Mouse (Mus musculus) left cerebral cortex, adult 2 months (tissue): ENCODE results near the gene Ybx1. TPM values are rescaled to one million over a fixed set of nuclear protein-coding genes. Genes with fewer than 3 reads are reported as not detected.

ENCODE experiments used
- DNase-seq, 2 experiments: peaks; one replicate each; pipeline ENCODE4 v3.0.0; 2021 to 2022; ENCODE audit warnings: low spot score in 2 of 2, mixed read lengths in 1 of 2; ENCODE audit errors: extremely low spot score in 1 of 2
- H3K27ac ChIP-seq: fragments of 200-600 bp; 2 replicates; pipeline ENCODE4 v1.8.1; 2022
- H3K4me3 ChIP-seq: fragments of 200-600 bp; 2 replicates; pipeline ENCODE4 v1.8.1; 2022
- CTCF ChIP-seq: fragments of 200-600 bp; IDR thresholded peaks from 2 replicates; pipeline ENCODE4 v1.8.1; 2022; ENCODE audit warnings: antibody characterized with exemption, mild to moderate bottlenecking, moderate library complexity
- intact Hi-C: fragments of 180-260 bp; cut with DNase I; formaldehyde crosslinking; loops from one replicate; pipeline ENCODE4 v1.15.1; 2025
- total RNA-seq, 2 experiments: library from RNA; stranded (reverse); gene quantifications; 2 replicates each; pipeline ENCODE4 v1.2.3; 2021

Ybx1 gene
- total RNA-seq, 2 experiments from 2014 or later, result 191 to 223 TPM

GRCm38 (mm10) chr4:119246688-119247225, 47.6 kb downstream of the Ybx1 start:
- TF ChIP-seq CTCF, result no peak
- DNase-seq, result no peak
- intact Hi-C loops, result loop anchor here (5.0 to 10.0 kb wide), 4 partner anchors 168 to 878 kb away; partner anchors contain the start of gene Ccdc30
- Histone ChIP-seq H3K4me3 (no peak overlapping the region), H3K27ac (no peak overlapping the region)

DNA sequence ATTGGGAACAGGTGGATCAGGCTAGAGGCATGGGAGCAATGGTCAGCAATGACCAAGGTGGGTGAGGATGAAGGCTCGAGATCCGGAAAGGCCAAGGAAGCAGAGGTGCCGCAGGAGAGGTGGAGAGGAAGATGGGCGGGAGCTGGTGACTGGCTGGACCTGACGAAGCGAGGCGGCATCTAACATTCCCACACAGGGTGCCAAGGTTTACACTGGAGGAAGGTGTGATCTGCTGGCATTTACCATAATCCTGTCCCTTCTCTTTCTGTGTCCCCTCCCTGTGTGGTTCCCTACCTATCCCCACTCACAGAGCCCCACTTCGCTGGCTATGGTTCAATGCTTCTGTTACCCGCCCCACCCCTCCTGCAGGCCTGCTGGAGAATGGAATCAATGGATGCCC, 48.4 kb downstream of the Ybx1 start:
- intact Hi-C loops, result loop anchor here (2.0 to 10.0 kb wide), 5 partner anchors 47 to 879 kb away; partner anchors contain the start of gene Ccdc30
- Histone ChIP-seq H3K27ac (no peak overlapping the region), H3K4me3 (no peak overlapping the region)
- TF ChIP-seq CTCF, result no peak
- DNase-seq, result no peak

GRCm38 (mm10) chr4:119245556-119245955, 48.8 kb downstream of the Ybx1 start:
- Histone ChIP-seq H3K4me3 (no peak overlapping the region), H3K27ac (peak overlapping the region; percentile 32; the same call in 1 of the 2 replicates)
- DNase-seq, result peak; percentile 35 to 57
- no peak for TF ChIP-seq CTCF
- intact Hi-C loops, result loop anchor here (2.0 to 10.0 kb wide), 5 partner anchors 47 to 879 kb away; partner anchors contain the start of gene Ccdc30

GRCm38 (mm10) chr4:119244468-119245240, 49.8 kb downstream of the Ybx1 start:
- no peak for TF ChIP-seq CTCF
- Histone ChIP-seq H3K27ac (no peak overlapping the region), H3K4me3 (no peak overlapping the region)
- peak; percentile 61 to 62 for DNase-seq
- intact Hi-C loops, result loop anchor here (2.0 to 10.0 kb wide), 6 partner anchors 48 to 880 kb away; partner anchors contain the start of genes Ccdc30, Foxj3 and Frg2f1

DNA sequence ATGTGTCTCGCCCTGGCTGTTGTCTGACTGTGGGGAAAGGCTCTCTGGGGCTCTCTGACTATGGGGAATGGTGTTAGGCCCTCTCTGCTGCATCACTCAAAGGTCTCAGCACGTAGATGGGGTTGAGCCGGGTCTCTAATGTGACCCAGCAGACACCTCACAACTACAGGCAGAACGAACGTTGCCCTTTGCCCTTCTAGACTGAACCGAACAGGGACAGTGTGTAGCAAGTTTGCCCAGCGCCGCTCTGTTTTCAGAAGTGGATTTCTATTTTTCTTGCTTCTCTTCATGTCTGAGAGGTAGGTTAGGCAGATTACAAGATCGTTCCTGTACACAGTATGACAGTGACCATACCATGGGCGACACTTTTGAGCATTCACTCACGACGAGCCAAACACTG, 51.8 kb downstream of the Ybx1 start:
- Histone ChIP-seq H3K27ac (no peak overlapping the region), H3K4me3 (no peak overlapping the region)
- intact Hi-C loops, result loop anchor here (5.0 to 10.0 kb wide), 4 partner anchors 172 to 882 kb away; partner anchors contain the start of genes Ccdc30, Foxj3 and Frg2f1
- TF ChIP-seq CTCF, result no peak
- no peak for DNase-seq

DNA sequence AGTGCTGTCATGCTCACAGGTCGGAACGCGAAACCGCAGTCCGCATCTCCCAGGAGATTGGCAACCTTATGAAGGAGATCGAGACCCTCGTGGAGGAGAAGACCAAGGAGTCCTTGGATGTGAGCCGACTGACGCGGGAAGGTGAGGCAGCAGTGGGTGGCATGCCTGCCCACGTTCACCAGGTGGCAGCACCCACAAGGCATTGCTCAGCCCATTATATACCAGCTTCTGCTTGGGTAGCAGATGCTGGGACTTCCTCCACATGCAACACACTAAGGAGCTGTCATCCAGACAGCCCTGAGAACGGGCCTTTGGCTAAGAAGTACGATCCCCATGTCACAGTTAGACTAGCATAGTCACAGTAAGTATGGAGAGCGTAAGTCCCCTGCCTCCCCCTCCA, 52.7 kb downstream of the Ybx1 start:
- TF ChIP-seq CTCF, result peak; percentile 67
- intact Hi-C loops, result loop anchor here (5.0 to 10.0 kb wide), 4 partner anchors 173 to 883 kb away; partner anchors contain the start of genes Ccdc30, Foxj3 and Frg2f1
- peak; percentile 53 to 60 for DNase-seq
- no peak overlapping the region for H3K27ac ChIP-seq
- H3K4me3 ChIP-seq, result no peak overlapping the region

DNA sequence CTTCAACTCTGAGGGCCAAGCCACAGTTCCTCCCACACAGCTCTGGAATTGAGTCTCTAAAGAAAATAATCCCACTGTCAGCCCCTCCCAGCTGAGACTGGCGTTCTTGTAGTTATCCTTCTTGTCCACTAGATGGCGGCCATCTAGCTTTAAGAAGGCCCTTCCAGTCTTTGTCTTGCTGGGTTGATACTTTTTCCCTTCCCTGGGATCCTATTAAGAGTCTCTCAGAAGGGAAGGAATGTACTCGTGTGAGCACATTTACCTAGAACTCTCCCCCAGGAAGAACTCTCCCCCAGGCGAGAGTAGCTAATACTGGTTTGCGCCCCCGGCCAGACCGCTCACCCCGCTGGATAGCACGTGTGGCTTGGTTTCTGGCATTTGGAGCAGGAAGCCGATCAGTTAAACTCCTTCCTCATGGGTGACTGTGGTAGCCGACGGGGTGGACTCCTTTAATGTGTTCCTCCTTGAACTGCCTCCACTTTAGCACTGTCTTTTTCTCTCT, 55.2 kb downstream of the Ybx1 start:
- Histone ChIP-seq H3K27ac (no peak overlapping the region), H3K4me3 (no peak overlapping the region)
- DNase-seq, result peak in 1 of 2 experiments; percentile 46
- intact Hi-C loops, result no loop called here
- TF ChIP-seq CTCF, result peak; percentile 92

GRCm38 (mm10) chr4:119238661-119239060, 55.7 kb downstream of the Ybx1 start:
- intact Hi-C loops, result no loop called here
- 0 out of 2 replicates have a peak overlapping the region, but pooled peaks have one; percentile 3 for H3K27ac ChIP-seq
- no peak overlapping the region for H3K4me3 ChIP-seq
- no peak for TF ChIP-seq CTCF
- DNase-seq, result no peak

- DNase-seq, result no peak
- no peak overlapping the region for H3K27ac ChIP-seq
- H3K4me3 ChIP-seq, result peak overlapping the region; percentile 76
- intact Hi-C loops, result no loop called here
- no peak for TF ChIP-seq CTCF
These were observed 60.1 kb downstream of the Ybx1 start for GRCm38 (mm10) chr4:119234348-119234747.

- peak overlapping the region; percentile 76 for H3K4me3 ChIP-seq
- peak; percentile 35 for TF ChIP-seq CTCF
- DNase-seq, result peak; percentile 38 to 51
- peak overlapping the region; percentile 70 for H3K27ac ChIP-seq
- intact Hi-C loops, result no loop called here
These were observed 61.0 kb downstream of the Ybx1 start for GRCm38 (mm10) chr4:119233256-119233901.

DNA sequence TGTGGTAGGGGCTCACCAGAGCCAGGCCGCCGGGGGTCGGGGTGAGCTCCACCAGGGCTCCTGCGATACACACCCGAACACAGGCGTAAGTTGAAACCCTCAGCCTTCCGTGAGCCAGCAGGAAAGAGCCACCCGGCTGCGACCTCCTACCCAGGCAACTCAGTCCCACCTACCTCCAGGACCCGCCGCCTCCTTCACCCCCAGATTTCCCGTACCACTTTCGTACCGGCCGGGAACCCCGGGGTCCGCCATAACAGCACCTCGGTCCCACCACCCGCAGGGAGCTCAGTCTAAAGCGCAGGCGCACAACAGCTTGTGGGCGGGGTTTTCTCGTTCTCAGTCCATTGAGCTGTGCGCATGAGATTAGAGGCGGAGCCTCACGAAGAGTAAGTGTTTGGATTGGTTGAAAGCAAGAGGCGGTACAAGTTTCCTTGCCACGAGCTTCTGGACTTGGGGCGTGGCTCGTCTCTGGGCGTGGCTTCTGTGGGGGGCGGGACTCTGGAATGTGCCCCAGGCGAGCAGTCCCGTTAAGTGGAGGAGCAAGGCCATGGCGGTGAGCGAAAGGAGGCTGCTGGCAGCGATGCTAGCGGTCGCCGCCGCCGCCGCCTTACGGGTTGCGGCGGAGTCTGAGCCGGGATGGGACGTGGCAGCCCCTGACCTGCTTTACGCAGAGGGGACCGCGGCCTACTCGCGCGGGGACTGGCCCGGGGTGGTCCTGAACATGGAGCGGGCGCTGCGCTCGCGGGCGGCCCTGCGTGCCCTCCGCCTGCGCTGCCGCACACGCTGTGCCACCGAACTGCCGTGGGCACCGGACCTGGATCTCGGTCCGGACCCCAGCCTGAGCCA, 61.8 kb downstream of the Ybx1 start, which contains the start of the genes AU022252 and P3h1:
Gene AU022252, minus strand, starts transcription at position 303 of the 846 bp plus-strand sequence.
Gene P3h1, plus strand, starts transcription at position 506 of the 846 bp plus-strand sequence.
- TF ChIP-seq CTCF, result no peak
- peak; percentile 96 to 97 for DNase-seq
- intact Hi-C loops, result no loop called here
- peak within 1 kb of the TSS; percentile 76 for H3K4me3 ChIP-seq
- peak within 1 kb of the TSS; percentile 70 for H3K27ac ChIP-seq

Other genes starting within 250 kb of the Ybx1 start
- gene Slc2a1, start 185.9 kb downstream of the Ybx1 start, total RNA-seq, result 100 to 1,000 TPM in 1 of 2 experiments, 10 to 100 TPM in 1; 92.2 to 127 TPM
- 1 to 10 TPM; 7.5 to 7.8 TPM for gene Zfp691, start 120.4 kb downstream of the Ybx1 start, total RNA-seq
- under 1 TPM; 0.40 to 0.54 TPM for gene Ermap, start 104.6 kb downstream of the Ybx1 start, total RNA-seq
- gene Svbp, start 99.3 kb downstream of the Ybx1 start, total RNA-seq, result 10 to 100 TPM; 15.1 to 17.2 TPM
- under 1 TPM; 0.44 to 0.57 TPM for gene Tmem269, start 76.4 kb downstream of the Ybx1 start, total RNA-seq
- gene AU022252, start 61.9 kb downstream of the Ybx1 start, total RNA-seq, result 10 to 100 TPM; 28.5 to 30.4 TPM
- 1 to 10 TPM; 8.0 to 8.9 TPM for gene P3h1, start 61.7 kb downstream of the Ybx1 start, total RNA-seq
- gene Cldn19, start 39.2 kb downstream of the Ybx1 start, total RNA-seq, result under 1 TPM; 0.18 to 0.30 TPM
- 10 to 100 TPM; 14.1 to 20.8 TPM for gene Ppih, start 25.9 kb upstream of the Ybx1 start, total RNA-seq
- gene Ccdc30, start 120.9 kb upstream of the Ybx1 start, total RNA-seq, result 10 to 100 TPM; 19.6 to 20.8 TPM
- 1 to 10 TPM; 5.7 to 7.0 TPM for gene Ppcs, start 127.8 kb upstream of the Ybx1 start, total RNA-seq
- gene Zmynd12, start 128.2 kb upstream of the Ybx1 start, total RNA-seq, result under 1 TPM; 0.30 to 0.36 TPM
- gene Rimkla, start 198.0 kb upstream of the Ybx1 start, total RNA-seq, result 1 to 10 TPM; 6.2 to 9.3 TPM
- 10 to 100 TPM; 69.6 to 72.2 TPM for gene Foxj3, start 242.4 kb upstream of the Ybx1 start, total RNA-seq
- gene Frg2f1, start 244.9 kb upstream of the Ybx1 start, total RNA-seq, result 10 to 100 TPM; 21.4 to 22.5 TPM